Mouse (Mus musculus) brain, adult 2 months (tissue): ENCODE measurements at regions not wholly inside any gene's neighbourhood (a gene's known extent, or its start where the extent isn't known, plus 50 kb on each side); places are given as distances from the start of the nearest gene placed in this dataset.

Source experiments
- DNase-seq: peaks from one replicate; pipeline ENCODE4 v3.0.0; 2011; ENCODE audit warnings: low read depth, low spot score

DNA sequence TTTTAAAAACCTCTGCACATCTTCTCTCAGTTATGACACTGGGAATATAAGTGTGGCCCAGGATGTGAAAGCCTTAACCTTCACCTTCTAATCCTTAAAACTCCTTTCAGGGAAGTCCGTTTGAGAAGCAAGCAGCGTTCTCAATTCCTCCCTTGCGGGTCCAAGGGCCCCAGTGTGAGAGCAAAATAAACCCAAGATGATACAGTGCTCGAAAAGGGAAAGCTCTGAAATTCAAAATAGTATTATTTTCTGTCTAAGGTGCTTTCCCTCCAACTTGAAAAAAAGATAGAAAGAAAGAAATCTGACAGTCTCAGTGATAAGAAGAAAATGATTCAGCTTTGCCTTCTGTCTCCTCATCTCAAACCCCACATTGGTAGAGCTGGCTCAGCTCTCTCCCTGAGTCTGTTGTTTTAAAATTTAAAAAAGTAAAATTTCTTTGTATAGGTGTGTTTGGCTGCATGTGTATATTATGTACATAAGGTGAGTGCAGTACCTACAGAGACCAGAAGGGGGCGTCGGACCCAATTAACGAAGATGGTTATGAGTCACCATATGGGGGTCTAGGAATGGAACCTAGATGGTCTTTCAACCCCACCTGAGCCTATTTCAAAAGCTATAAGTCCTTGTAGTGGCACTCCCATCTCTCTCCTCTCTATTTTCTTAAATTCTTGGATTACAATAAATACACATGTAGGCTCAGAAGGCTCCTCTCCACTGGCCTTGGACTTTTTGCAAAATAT lies 222.3 kb upstream of the Spdye4c start:
- no peak for DNase-seq

DNA sequence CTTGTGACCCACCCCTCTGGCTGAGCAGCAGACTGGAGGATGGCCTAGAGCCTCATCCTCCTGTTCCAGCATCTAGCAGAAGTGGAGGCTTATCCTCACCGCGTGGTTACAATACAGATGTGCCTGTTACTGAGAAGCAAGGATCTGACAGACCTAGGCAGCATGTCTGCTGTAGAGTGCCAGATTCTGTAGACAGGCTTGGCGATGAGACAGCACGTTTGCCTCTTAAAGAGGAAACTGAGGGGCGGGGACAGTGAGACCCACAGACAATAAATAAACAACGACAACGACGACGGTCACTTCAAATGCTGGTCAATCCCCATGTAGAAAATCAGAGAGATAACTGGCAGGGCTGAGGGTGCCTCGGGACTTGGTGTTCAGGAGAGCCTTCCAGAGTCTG lies 220.2 kb upstream of the Spdye4c start:
- no peak for DNase-seq

DNA sequence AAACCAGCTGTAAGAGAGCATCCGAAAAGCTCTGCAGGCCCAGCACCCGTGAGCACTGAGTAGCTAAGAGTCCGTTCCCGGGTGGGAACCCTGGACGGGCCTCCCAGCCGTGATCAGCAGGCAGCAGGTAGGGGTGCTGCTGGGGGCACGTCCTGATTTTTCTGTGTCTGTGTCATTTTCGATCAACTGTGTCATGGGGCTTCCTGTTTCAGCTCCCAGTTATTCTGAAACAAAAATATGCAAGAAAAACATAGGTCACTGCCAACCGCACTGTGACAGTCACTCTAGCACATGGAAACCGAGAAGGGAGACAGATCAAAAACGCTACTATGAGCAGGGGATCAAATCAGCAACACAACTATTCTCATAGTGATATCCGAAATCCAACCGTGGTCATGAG lies 218.8 kb upstream of the Spdye4c start:
- DNase-seq, result no peak

DNA sequence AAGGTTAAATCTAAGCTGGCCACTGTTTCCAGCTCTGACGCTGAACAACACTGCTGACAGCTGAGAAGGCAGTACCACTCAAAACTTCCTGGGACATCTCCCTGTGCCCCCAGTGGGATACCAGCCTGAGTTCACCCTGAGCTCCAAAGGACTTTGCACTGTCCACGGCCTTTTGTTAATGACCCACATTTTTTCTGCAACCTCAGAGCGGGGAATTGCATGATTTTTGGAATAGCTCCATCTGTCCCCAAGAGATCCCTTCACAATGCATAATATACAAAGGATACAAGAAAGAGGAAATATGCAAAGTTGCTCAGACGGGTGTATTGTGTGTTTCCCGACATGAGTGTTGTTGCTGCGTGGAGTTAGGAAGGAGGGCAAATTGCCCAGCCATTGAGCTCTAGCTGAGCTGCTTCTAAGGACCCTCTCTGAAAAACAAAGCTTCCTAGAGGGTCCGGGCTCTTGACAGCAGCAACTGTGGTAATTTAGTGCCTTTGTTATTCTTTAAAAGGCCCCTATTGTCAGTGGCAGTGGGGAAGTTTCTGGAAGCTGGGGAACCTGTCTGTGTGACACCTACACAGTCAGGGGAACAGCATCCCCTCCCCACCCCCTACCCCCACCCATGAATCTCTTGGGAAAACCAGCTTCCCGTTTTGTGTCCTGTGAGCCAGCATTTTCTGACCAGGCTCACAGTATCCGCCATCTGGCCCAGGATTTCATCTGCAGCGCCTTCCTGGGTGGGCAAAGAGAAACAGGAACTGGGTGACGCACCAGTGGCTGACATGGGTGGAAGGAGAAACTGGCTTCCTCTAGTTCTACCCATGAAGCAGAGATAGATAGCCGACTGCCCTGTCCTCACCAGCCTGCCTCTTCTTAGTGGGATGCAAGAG lies 217.4 kb upstream of the Spdye4c start:
- peak; percentile 33 for DNase-seq

DNA sequence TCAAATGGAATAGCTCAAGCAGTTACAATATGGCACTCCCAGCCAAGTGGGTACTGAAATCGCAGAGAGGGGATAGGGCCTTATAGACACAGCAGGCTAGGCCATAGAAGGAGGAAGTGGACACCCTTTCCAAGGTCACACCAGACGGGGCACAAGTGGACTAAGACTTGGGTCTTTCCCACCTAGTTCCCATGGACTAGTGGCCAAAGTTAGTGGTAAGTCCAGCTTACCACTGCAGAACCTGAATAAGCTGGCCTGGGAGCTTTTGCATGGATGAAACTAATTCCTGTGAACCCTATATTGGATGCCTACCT lies 216.8 kb upstream of the Spdye4c start:
- DNase-seq, result no peak

DNA sequence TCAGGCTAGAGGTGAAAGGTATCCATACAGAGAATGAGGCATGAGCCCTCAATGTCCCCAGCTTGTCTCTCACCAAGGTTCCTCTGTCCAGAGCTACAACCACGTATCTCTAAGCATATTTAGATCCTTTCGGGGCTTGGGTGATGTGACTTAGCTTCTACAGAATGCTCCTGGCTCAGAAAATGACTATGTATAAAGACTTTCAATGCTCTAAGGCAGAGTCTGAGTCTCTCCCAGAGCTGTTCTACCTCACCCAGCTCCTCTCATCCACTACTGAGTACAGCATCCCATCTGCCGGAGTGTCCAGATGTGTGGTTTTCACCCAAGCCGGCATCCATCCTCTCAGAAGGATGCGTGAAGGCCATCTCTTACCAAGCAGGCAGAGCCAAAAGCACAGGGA lies 216.1 kb upstream of the Spdye4c start:
- DNase-seq, result no peak

DNA sequence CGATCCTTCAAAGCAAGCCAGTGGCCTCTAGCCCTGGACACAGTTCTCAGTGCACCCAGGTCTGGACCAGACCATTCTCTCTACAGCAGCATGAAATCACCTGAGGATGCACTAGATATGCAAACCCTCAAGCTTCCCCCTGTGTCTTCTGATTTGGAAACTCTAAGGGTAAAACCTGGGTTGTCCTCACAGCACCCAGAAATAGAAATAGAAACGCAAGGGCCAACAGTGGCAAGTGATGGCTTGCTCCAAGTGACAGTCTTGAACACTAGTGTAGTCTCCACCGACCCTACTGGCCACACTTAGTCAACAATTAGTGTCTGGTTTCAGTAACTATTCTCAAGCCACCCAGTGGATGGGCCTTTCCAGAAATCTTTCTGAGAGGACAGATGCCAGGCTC lies 215.2 kb upstream of the Spdye4c start:
- DNase-seq, result no peak

DNA sequence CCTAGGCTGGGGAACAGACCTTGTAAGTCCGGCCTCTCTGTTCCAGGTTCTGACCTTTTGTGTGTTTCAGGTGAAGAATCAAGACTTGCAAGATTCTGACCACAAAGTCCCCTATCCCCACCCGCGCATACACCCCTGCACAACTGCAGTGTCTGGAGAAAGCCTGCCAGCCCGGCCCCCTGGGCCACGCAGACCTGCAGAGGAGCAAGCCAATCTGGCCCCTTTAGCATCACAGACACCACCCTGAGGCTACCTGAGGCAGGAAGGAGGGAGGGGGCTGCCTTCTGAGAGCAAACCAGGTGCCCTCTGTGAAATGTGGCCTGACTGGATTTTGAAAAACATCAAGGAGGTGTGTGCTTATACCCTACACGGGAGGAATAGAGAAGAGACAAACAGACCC lies 213.8 kb upstream of the Spdye4c start:
- DNase-seq, result no peak

DNA sequence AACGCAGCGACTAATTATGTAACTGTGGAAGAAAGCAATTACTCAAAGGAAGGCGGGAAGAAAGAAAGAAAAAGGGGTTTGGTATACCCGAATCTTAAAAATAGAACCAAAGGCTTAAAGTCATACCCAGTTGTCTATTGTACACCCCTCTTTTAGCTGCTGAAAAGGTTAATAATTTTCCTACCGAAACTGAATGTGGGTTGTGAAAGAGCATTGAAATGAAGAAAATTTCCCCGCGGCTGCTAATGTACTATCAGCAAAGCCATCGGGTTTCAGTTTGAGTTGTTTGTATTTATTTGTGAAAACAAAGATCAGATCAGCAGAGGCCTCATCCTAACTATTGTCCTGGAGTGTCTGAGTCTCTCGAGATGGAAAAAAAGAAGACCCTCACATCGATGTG lies 213.3 kb upstream of the Spdye4c start:
- DNase-seq, result no peak

DNA sequence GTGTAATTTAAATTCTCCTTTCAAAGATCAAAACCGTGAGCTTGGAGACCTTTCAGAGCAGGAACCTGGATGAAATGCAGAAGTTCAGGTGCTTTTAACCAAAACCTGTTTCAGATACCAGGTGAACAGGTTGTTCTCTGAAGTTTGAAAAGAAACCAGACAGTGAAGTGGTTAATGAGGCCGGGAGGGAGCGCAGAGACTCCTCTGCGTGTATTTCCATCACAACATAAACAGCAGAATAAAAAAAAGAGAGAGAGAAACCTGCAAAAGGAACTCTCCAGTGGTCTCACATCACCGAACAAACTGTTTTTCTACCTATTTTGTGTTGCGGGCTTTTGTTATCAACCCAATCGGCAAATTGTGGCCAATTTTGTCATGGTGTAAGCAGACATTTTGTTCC lies 212.6 kb upstream of the Spdye4c start:
- DNase-seq, result no peak

DNA sequence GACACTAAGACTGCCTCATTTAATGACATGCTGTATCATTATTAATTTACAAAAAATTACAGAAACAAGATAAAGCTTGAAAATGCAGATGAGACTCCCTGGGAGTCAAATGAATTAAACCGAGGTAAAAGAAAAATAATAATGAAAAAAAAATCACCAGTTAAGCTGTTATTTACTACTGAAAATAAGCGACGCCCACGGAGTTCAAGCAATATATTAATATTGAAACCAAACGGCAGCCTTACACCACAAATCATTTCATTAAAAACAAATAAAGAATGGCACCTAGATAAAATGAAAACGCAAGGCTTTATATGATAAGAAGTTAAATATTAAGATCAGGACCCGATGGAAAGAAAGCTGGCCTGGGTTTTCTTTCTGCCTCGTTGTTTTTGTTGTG lies 211.9 kb upstream of the Spdye4c start:
- DNase-seq, result no peak

DNA sequence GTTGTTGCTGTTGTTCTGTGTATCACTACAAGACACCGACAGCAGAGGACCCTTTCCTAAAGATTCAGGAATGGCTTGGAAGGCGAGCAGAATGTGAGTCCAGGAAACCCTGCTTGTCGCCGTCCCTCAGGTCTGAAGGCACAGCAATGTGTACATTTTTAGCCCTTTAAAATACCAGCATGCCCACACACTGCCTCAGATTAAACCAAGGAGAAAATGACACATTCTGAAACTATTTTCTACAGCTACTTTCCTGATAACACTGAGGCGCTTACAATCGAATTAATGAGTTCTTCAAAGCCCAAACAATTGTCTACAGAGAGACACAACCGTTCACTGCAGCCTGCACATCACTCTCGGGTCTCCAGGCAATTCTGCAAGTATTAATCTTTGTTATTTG lies 211.5 kb upstream of the Spdye4c start:
- no peak for DNase-seq

DNA sequence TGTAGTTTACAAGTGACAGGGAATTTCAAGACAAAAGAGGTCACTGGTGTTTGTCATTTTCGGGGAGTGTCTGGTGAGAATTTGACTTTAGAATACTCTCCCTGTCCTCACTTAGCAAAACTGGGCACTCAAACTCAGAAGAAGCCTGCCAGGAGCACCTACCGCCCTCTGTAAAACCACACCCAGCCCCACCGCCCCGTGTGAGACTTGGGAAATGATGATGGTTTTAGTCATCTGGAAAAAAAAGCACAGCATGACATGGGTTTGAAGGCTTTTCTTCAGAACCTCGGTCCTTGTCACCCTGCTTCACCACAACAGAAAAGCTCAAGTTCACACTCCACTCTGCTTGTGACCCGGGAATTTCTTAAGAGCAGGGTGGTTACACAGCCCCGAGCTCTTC lies 210.4 kb upstream of the Spdye4c start:
- DNase-seq, result no peak

DNA sequence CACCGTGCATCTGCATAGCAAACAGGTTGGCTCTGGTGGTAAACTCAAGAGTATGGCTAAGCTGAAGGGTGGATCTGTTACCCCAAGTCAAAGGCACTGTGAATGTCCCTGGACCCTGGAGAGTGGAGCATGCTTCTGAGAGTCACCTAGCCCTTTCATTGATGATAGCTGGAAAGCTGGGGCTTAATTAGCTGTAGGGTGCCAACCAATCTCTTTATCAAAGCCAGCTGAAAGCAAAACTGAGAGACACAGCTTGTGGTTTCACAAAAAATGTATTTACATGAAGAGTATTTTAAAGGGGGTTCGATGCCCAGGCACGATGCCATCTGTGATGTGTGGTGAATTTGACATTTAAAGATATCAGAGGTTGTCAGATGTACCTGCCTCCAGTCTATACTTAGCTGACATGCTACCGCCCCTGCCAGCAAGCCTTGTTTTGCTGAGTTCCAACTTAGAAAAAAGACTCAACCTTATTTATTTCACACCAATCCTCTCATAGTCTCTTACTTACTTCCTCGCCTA lies 209.3 kb upstream of the Spdye4c start:
- DNase-seq, result no peak

DNA sequence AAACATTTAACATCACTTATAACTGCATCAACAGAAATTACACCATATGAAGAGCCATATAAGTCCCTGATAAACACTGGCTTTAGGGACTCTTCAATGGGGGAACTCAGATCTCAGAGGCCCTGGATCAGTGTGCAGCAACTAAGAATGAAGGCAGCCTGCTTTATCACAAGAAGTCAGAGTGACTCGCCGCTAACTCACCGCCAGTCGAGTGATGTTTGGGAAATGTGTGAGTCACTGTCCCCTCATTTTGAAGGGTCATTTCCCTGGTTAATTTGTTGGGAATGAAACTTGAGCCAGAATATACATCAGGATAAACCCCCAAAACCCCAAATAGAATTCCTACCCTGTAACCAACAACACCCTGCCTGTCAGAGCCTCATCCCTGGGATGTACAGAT lies 208.5 kb upstream of the Spdye4c start:
- DNase-seq, result no peak

DNA sequence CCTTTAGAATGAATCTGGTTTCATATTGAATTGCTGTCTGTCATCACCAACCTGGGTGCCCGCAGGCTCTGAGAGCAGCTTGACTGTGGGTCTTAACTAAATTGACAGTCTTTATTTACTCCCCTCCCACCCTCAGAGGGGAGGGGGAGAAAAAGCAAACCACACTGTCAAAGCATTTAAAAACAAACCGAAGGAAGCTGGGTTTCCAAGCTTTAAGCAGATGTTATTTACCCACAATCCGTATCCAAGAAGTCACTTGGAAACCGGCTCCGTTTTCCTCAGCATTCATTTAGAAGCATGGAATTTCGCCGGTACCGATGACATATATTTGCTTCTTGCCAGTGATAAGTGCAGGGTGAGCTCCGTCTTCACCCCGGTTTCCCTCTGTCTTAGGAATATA lies 206.4 kb upstream of the Spdye4c start:
- peak; percentile 25 for DNase-seq

DNA sequence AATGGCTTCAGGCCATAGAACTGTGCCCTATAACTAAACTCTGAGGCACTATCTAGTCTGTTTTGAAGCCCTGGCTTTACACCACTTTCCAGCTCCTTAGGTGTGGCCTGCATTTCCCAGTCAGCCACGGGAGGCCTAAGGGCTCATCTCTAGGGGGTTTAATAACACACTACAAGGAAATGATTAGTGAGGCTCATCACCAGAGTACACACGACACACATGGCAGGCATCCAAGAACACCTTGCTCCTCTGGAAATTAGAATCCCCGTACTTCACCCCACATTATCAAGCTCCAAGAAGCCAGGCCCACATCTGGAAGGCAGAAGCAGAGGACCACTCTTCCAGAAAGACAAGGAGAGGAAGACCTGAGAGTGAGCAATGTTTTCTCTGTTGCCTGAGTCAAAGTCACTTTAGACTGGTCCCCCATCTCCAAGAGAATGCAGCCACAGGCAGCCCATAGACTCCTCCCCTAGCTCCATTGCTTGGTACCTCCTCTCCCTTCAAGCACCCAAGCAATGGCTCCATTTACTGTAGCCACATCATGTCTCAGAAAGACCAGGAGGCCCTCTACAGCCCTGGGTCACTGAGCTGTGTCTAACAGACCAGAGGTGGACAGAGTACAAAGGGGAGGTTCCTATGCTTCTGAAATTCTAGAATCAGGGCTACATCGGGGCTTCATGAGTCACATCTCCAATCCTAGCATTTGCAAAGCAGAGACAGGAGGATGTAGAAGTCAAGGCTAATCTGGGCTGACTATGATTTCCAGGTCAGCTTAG lies 204.0 kb upstream of the Spdye4c start:
- DNase-seq, result no peak

DNA sequence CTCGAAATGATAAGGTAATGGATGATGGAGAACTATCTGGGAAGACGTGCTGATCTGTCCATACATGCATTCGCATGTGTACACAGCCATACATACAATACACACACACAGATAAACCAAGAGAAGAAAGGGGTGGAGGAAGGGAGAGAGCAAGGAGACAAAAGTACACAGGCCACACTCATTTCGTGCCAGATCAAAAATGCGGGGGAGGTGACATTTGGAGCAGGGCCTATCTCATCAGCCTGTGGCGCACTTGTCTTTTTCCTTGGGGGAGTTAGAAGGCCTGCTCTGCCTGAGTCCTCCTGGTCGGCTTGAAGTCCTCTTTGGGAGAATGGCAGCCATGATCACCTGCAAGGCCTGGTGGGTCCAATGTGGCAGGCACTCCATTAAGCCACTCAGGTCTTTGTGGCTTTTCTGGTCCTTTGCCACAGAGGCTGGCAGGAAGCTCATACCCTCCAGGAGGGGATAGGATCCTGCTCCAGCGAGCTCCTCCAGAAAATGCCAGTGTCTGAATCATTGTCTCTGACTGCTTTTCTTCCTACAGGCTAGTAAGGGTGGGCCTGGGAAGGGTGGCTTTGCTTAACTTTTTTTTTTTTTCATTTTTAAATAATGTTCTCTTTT lies 203.0 kb upstream of the Spdye4c start:
- DNase-seq, result no peak

DNA sequence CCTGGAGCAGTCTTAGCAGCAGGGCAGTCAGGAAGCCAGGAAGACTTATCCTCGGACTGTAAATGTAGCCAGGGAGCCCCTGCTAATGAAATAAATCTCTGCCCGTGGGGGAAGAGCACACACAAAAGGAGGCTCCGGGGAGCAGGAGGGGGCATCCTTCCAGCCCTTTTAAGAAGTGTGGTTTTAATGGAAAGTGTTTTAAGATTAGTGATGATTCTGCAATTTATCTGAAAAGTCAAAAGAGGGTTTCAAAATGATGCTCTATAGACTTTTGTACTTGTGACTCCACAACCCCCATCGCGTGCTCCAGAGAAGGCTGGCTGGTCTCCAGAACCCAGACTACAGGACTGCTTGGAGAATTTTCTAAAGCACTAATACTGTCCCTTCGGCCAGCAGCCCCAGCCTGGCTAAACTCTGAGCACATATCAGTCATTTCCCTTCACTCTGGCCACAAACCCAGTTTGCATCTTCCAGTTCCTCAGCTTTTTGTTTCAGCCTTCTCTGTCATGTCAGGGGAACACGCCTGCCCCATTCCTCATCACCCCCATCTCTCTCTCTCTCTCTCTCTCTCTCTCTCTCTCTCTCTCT lies 202.0 kb upstream of the Spdye4c start:
- DNase-seq, result no peak

DNA sequence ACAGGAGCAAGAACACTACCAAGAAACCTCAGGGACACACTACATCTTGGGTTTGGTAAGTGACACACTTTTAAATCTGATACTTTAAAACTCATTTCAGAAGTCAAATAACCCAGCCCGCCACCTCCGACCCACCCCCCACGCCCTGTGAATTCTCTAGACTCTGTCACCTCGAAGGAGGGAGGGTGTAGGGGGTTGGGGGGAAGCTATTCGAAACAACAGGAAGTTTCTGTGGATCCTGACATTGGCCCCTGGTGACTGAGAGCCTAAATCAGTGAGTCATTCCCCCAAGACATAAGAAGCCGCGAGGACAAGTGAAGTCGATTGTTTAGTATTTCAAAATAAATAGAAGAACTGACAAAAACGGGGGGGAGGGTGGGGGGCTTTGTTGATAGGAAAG lies 198.7 kb upstream of the Spdye4c start:
- DNase-seq, result no peak

DNA sequence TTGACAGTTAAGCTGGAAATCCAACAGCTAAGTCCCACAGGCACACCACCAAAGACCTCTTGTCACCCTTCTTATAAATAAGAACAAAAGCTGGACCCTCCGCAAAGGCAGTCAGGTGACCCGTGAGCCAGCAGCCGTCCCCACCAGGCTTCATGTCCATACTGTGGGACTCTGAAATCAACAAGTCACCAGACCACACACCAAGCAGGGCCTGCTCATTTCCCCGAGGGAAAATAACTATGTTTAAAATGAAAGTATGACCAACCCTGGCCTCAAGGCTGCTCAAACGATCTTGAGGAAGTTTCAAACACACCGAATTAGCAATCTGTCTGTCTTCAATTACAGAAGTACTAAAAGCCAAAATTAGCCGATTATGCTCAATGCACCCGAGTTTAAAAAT lies 197.6 kb upstream of the Spdye4c start:
- no peak for DNase-seq

DNA sequence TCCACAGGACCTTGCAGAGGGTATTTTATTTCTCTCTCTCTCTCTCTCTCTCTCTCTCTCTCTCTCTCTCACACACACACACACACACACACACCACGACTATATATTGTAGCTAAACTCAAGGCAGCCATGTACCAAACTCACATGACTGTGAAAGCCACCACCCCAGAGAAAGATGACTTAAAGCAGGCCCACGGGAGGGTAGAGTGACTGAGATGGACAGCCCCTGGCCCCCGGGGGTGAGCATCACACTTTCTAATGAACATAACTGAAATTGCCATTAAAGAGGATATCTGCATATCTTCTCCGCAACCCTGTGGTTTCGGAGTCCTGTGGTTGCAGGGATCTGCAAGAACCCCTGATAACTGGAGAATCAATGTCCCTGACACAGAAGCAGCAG lies 197.1 kb upstream of the Spdye4c start:
- DNase-seq, result no peak
